Mouse (Mus musculus) cortical plate, adult 2 months (tissue): ENCODE data around the gene Khsrp. TPM values are rescaled to one million over a fixed set of nuclear protein-coding genes. Genes with fewer than 3 reads are reported as not detected.
A peak's percentile ranks its signal among the peaks of the same experiment; 100 is the strongest.

ENCODE experiments used
- H3K27ac ChIP-seq: fragments of 200-500 bp; 2 replicates; pipeline ENCODE4 v1.5.1; 2012; ENCODE audit warnings: low read length, control low read depth, inconsistent platforms; ENCODE audit not compliant: insufficient read depth
- H3K4me1 ChIP-seq: fragments of 200-500 bp; 2 replicates; pipeline ENCODE4 v1.6.1; 2011; ENCODE audit warnings: low read length; ENCODE audit not compliant: control insufficient read depth, insufficient read depth
- H3K4me3 ChIP-seq: fragments of 200-500 bp; 2 replicates; pipeline ENCODE4 v1.5.1; 2011; ENCODE audit warnings: mild to moderate bottlenecking, low read length, control low read depth; ENCODE audit not compliant: insufficient read depth
- CTCF ChIP-seq: fragments of 200-500 bp; IDR thresholded peaks from 2 replicates; pipeline ENCODE4 v1.5.1; 2011; ENCODE audit warnings: mild to moderate bottlenecking, control low read depth, low read length; ENCODE audit not compliant: insufficient read depth; ENCODE audit errors: extremely low read depth
- POLR2A ChIP-seq: fragments of 200-500 bp; IDR thresholded peaks from 2 replicates; pipeline ENCODE4 v1.6.1; 2011; ENCODE audit warnings: mild to moderate bottlenecking, low read length, control low read depth; ENCODE audit not compliant: insufficient read depth; ENCODE audit errors: extremely low read depth
- polyA plus RNA-seq: library from polyadenylated mRNA; depleted of rRNA; stranded (reverse); fragments of >200 nt; gene quantifications from 2 replicates; pipeline ENCODE4 v1.2.3, GENCODE M21; 2012

Khsrp gene
- polyA plus RNA-seq, 1 experiment = 58.4 TPM

- peak overlapping the region; percentile 10; the same call in 1 of the 2 replicates for H3K27ac ChIP-seq
- H3K4me3 ChIP-seq = peak overlapping the region; percentile 62
- peaks cover 4% of the 10 kb centered on the region for H3K4me1 ChIP-seq
- TF ChIP-seq CTCF = no peak
- TF ChIP-seq POLR2A = peak; percentile 71
Measured at GRCm38 (mm10) chr17:56989467-56990114, 41.7 kb downstream of the Khsrp start.

DNA sequence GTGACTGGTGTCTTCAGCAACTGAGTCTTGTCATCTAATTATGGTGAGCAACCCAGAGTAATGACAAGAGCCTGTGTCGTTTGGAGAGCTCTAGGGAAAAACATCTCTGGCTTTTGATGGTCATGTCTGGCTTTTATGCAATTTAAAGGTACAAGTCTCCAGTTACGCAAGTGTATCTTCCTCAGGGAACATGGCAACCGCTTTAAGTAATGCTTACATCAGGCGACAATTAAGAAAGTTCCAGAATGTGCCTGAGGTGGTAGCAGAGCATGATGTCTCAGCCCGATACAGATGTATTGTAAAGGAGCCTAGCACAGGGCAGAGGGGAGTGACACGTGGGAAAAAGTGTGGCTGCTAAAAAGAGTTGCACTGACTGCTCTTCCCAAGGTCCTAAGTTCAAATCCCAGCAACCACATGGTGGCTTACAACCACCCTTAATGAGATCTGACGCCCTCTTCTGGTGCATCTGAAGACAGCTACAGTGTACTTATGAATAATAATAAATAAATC is 42.3 kb downstream of the Khsrp start:
- TF ChIP-seq POLR2A (no peak), CTCF (no peak)
- no peak overlapping the region for H3K27ac ChIP-seq
- peaks cover 4% of the 10 kb centered on the region for H3K4me1 ChIP-seq
- H3K4me3 ChIP-seq = peak overlapping the region; percentile 62; the same call in 1 of the 2 replicates

- H3K27ac ChIP-seq = no peak overlapping the region
- H3K4me3 ChIP-seq = no peak overlapping the region
- TF ChIP-seq POLR2A (no peak), CTCF (no peak)
- peaks cover 4% of the 10 kb centered on the region for H3K4me1 ChIP-seq
Measured at GRCm38 (mm10) chr17:56988441-56988840, 42.9 kb downstream of the Khsrp start.

GRCm38 (mm10) chr17:56986105-56986805 is 45.1 kb downstream of the Khsrp start:
- no peak overlapping the region for H3K4me3 ChIP-seq
- TF ChIP-seq CTCF (no peak), POLR2A (no peak)
- peaks cover 4% of the 10 kb centered on the region for H3K4me1 ChIP-seq
- no peak overlapping the region for H3K27ac ChIP-seq

DNA sequence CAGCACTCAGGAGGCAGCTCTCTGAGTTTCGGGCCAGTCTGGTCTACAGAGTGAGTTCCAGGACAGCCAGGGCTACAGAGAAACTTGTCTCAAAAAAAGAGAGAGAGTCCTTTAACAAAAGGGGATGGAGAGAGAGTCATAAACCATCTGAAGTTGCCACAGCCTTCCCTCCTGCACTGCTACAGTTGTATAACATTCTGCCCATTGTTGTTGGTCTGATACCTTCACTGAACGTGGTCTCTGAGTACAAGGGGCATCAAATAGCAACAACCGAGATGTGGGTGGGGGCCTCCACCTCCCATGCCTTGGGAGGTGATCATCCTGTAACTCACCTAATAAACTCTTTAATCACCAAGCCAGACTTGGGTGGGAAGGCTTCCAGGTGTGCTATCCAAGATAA is 45.7 kb downstream of the Khsrp start:
- Histone ChIP-seq H3K4me3 (no peak overlapping the region), H3K27ac (no peak overlapping the region), H3K4me1 (no peaks in the 10 kb centered on the region)
- no peak for TF ChIP-seq POLR2A
- no peak for TF ChIP-seq CTCF

GRCm38 (mm10) chr17:56984886-56985285 is 46.4 kb downstream of the Khsrp start:
- no peak for TF ChIP-seq POLR2A
- no peak for TF ChIP-seq CTCF
- Histone ChIP-seq H3K4me1 (no peaks in the 10 kb centered on the region), H3K4me3 (no peak overlapping the region), H3K27ac (no peak overlapping the region)

DNA sequence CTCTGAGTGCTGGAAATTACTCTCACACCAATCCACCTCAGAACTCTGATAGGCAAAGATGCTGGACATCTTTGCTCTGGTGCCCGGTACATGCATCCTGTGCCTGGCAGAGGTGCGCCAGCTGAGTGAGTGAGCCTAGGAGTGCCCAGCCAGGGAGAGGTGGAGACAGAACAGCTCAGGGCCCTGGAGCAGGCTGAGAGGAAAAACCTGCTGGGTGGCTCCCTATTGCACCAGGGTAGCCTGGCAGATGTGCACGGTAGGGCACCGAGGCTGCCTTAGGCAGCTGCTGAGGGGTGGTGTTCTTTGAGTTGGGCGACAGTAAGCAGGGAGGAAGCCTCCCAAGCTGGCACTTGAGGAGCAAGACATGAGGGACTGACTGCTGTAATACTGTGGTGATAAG is 49.3 kb downstream of the Khsrp start, which contains the start of gene Acer1:
Acer1 (minus strand) TSS at position 114 of the 400 bp plus-strand sequence.
- no peaks in the 10 kb centered on the region for H3K4me1 ChIP-seq
- TF ChIP-seq CTCF = no peak
- TF ChIP-seq POLR2A = no peak
- H3K27ac ChIP-seq = no peak within 1 kb of the TSS
- H3K4me3 ChIP-seq = no peak within 1 kb of the TSS

DNA sequence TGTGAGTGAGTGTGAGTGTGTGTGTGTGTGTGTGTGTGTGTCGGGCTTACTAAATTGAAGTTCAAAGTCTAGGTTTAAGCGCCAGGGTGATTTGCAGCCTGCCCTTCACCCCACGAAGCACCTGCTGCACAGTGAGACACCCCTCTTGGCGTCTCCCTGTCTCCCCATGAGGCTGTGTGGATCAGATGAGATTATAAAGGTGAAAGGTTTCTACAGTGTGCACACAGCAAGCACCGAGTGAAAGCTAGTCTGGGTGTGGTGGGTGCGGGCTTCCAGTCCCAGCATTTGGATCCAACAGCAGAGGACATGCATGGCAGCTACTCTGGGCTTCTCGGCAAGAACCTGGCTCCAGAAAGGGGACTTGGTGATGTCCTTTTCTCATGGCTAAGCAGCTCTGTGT is 50.3 kb downstream of the Khsrp start:
- Histone ChIP-seq H3K4me3 (no peak overlapping the region), H3K4me1 (no peaks in the 10 kb centered on the region), H3K27ac (no peak overlapping the region)
- no peak for TF ChIP-seq CTCF
- no peak for TF ChIP-seq POLR2A

GRCm38 (mm10) chr17:56979524-56979923 is 51.8 kb downstream of the Khsrp start:
- Histone ChIP-seq H3K4me1 (no peaks in the 10 kb centered on the region), H3K27ac (no peak overlapping the region)
- TF ChIP-seq CTCF (no peak), POLR2A (no peak)

More at GRCm38 (mm10) chr17:56979524-56979923, 51.8 kb downstream of the Khsrp start:
- H3K4me3 ChIP-seq = no peak overlapping the region
